ENCODE assay signal across 24 mouse cellular contexts in the genomic region with DNA sequence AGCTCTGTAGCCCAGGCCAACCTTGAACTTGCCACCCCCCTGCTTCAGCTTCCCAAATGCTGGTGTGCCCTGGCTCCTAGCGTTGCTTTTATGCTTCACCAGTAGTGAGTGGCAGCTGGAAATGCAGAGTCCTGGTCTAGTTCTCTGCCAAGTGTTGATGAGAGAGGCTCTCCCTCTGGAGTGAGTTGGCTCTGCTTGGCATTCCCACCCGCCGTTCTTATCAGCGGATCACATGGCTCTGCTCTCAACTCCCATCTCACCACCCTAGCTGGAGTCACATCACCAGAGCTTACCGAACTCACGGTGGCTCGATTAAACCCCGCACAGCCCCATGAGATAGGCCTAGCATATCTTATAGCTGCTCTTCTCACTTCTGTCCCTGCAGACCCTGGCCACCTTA. TPM values are rescaled to one million over a fixed set of nuclear protein-coding genes. Genes with fewer than 3 reads are reported as not detected.
A peak's percentile ranks its signal among the peaks of the same experiment; 100 is the strongest.
DNase-seq lines count a peak whose midpoint lies in the region; ATAC-seq and TF ChIP-seq lines count a peak whose summit lies in the region.
"Had no signal": no experiment of that assay in that cellular context is flagged by ENCODE, and none has a peak within 500 bp of the region (broad histone marks: within the 10 kb centered on the region; RNA-seq: fewer than 3 reads in every experiment).

No protein-coding gene starts in this region.

- peak overlapping the region; percentile 50 to 83 for H3K4me3 ChIP-seq in MEL (ENCODE audit: control insufficient read depth in 1 of 2, insufficient read depth in 1 of 2, low read depth in 2 of 2, low read length in 2 of 2)
- no peak overlapping the region for H3K4me3 ChIP-seq in heart, embryonic 13.5 days
- no peak overlapping the region for H3K4me3 ChIP-seq in intestine, embryonic 15.5 days (replicated peaks)
- H3K4me3 ChIP-seq in kidney, embryonic 15.5 days (replicated peaks), result no peak overlapping the region
- H3K4me3 ChIP-seq: embryonic facial prominence, embryonic 15.5 days; limb, embryonic 12.5 days; liver, embryonic 12.5 days; midbrain, embryonic 15.5 days; myocyte had no signal

- H3K36me3 ChIP-seq in MEL (ENCODE audit: control insufficient read depth in 1 of 2, insufficient read depth in 2 of 2, low read length in 2 of 2), result peaks cover 0 to 10% of the 10 kb centered on the region in 2 experiments; a peak in 2 of 4 replicates
- H3K36me3 ChIP-seq in heart, embryonic 13.5 days, result no peaks in the 10 kb centered on the region
- H3K36me3 ChIP-seq in intestine, embryonic 15.5 days, result peaks cover 3% of the 10 kb centered on the region; the same call in 1 of the 2 replicates
- peaks cover 24% of the 10 kb centered on the region for H3K36me3 ChIP-seq in kidney, embryonic 15.5 days
- H3K36me3 ChIP-seq: embryonic facial prominence, embryonic 15.5 days; limb, embryonic 12.5 days; liver, embryonic 12.5 days; midbrain, embryonic 15.5 days had no signal

- H3K27me3 ChIP-seq in MEL (ENCODE audit: control insufficient read depth in 1 of 2, insufficient read depth in 2 of 2, low read length in 2 of 2), result no peaks in the 10 kb centered on the region
- no peaks in the 10 kb centered on the region for H3K27me3 ChIP-seq in heart, embryonic 13.5 days (replicated peaks)
- no peaks in the 10 kb centered on the region for H3K27me3 ChIP-seq in intestine, embryonic 15.5 days (replicated peaks)
- no peaks in the 10 kb centered on the region for H3K27me3 ChIP-seq in kidney, embryonic 15.5 days
- H3K27me3 ChIP-seq: embryonic facial prominence, embryonic 15.5 days; limb, embryonic 12.5 days; liver, embryonic 12.5 days; midbrain, embryonic 15.5 days had no signal

- no peak overlapping the region for H3K4me2 ChIP-seq in heart, embryonic 13.5 days
- no peak overlapping the region for H3K4me2 ChIP-seq in intestine, embryonic 15.5 days (replicated peaks)
- H3K4me2 ChIP-seq in kidney, embryonic 15.5 days, result no peak overlapping the region
- H3K4me2 ChIP-seq: midbrain, embryonic 15.5 days had no signal

- peak; percentile 20 to 28 for DNase-seq in lung, adult 18-20 months
- no peak for DNase-seq in lung, postnatal 10 days
- peak; percentile 53 for DNase-seq in MEL (ENCODE audit: low read depth, low spot score)
- DNase-seq in urinary bladder, postnatal 36 days (ENCODE audit: low spot score in 2 of 2), result no peak
- no peak for DNase-seq in left cerebral cortex, adult 9 months (ENCODE audit: low spot score in 2 of 2)
- DNase-seq: adrenal gland, postnatal 36 days; cerebellum, adult 11-12 months; cerebellum, postnatal 25 days; embryo, embryonic 11 days; gastrocnemius, postnatal 36 days; kidney, adult 9 months; thymus, postnatal 14 days had no signal

- TF ChIP-seq CTCF in MEL (IDR thresholded peaks at IDR 0.05 in 2 of 3, conservative IDR thresholded peaks at IDR 0.05 in 1 of 3; ENCODE audit: control insufficient read depth in 1 of 3, insufficient read depth in 1 of 3, low read depth in 2 of 3, low read length in 3 of 3, poor library complexity in 1 of 3, severe bottlenecking in 1 of 3), result no peak

- peak overlapping the region; percentile 46 for H3K27ac ChIP-seq in MEL (ENCODE audit: control insufficient read depth, low read depth, low read length)
- H3K27ac ChIP-seq in heart, embryonic 13.5 days (replicated peaks), result peak overlapping the region; percentile 53
- 0 out of 2 replicates have a peak overlapping the region, but pooled peaks have one; percentile 22 for H3K27ac ChIP-seq in intestine, embryonic 15.5 days
- no peak overlapping the region for H3K27ac ChIP-seq in kidney, embryonic 15.5 days
- H3K27ac ChIP-seq: embryonic facial prominence, embryonic 15.5 days; limb, embryonic 12.5 days; liver, embryonic 12.5 days; midbrain, embryonic 15.5 days had no signal

- peak overlapping the region; percentile 58 for H3K9ac ChIP-seq in MEL (ENCODE audit: control insufficient read depth, low read depth, low read length, poor library complexity, severe bottlenecking)
- no peak overlapping the region for H3K9ac ChIP-seq in heart, embryonic 13.5 days
- no peak overlapping the region for H3K9ac ChIP-seq in intestine, embryonic 15.5 days
- no peak overlapping the region for H3K9ac ChIP-seq in kidney, embryonic 15.5 days
- H3K9ac ChIP-seq: embryonic facial prominence, embryonic 15.5 days; limb, embryonic 12.5 days; liver, embryonic 12.5 days; lung, embryonic 14.5 days; midbrain, embryonic 15.5 days had no signal

- TF ChIP-seq RAD21 in MEL (IDR thresholded peaks at IDR 0.05; ENCODE audit: low read depth, low read length), result no peak

- peaks cover 11 to 33% of the 10 kb centered on the region in 2 experiments for H3K4me1 ChIP-seq in MEL (ENCODE audit: control insufficient read depth in 1 of 2, insufficient read depth in 2 of 2, low read length in 2 of 2)
- H3K4me1 ChIP-seq in heart, embryonic 13.5 days, result peaks cover 21% of the 10 kb centered on the region
- 0 out of 2 replicates have a peak, but pooled peaks cover 6% of the 10 kb centered on the region for H3K4me1 ChIP-seq in intestine, embryonic 15.5 days (replicated peaks)
- H3K4me1 ChIP-seq in kidney, embryonic 15.5 days, result no peaks in the 10 kb centered on the region
- H3K4me1 ChIP-seq: midbrain, embryonic 15.5 days had no signal

- 38% methylated on average over 8 of the region's 8 CpGs for WGBS in heart, embryonic 13.5 days
- WGBS in intestine, embryonic 15.5 days, result 89% methylated on average over 8 of the region's 8 CpGs
- 92% methylated on average over 8 of the region's 8 CpGs for WGBS in kidney, embryonic 15.5 days

- no peaks in the 10 kb centered on the region for H3K9me3 ChIP-seq in MEL (replicated peaks; ENCODE audit: insufficient read depth, low read length)
- no peaks in the 10 kb centered on the region for H3K9me3 ChIP-seq in heart, embryonic 13.5 days
- no peaks in the 10 kb centered on the region for H3K9me3 ChIP-seq in intestine, embryonic 15.5 days
- H3K9me3 ChIP-seq in kidney, embryonic 15.5 days (replicated peaks), result no peaks in the 10 kb centered on the region
- H3K9me3 ChIP-seq: embryonic facial prominence, embryonic 15.5 days; liver, embryonic 12.5 days; midbrain, embryonic 15.5 days had no signal

- TF ChIP-seq POLR2A in MEL (IDR thresholded peaks at IDR 0.05; ENCODE audit: control insufficient read depth in 1 of 2, insufficient read depth in 1 of 2, low read depth in 1 of 2, low read length in 2 of 2, poor library complexity in 1 of 2), result 0 out of 4 replicates have a peak, but pooled peaks of 1 of the 2 experiments have one; percentile 7

- no peak; the same call in 1 of the 2 replicates for ATAC-seq in heart, embryonic 13.5 days (ENCODE audit: extremely low read depth, insufficient number of reproducible peaks, low FRiP score, low TSS enrichment)
- ATAC-seq in intestine, embryonic 15.5 days, result no peak
- no peak for ATAC-seq in kidney, embryonic 15.5 days (replicated peaks; ENCODE audit: low FRiP score)
- ATAC-seq: activated CD4-positive, CD25-positive, alpha-beta regulatory T cell, adult 4 months; forebrain, embryonic 16.5 days; midbrain, embryonic 15.5 days had no signal

- H3K79me2 ChIP-seq in MEL (ENCODE audit: control insufficient read depth, insufficient read depth, low read length, poor library complexity), result no peaks in the 10 kb centered on the region

- TF ChIP-seq EP300 in MEL (IDR thresholded peaks at IDR 0.05; ENCODE audit: low read depth in 1 of 2, low read length in 2 of 2), result peak in 1 of 2 experiments; percentile 12; a peak in 1 of 4 replicates

TF ChIP-seq in MEL, 35 proteins besides CTCF, POLR2A, EP300 and RAD21:
- 0 out of 2 replicates have a peak, but pooled peaks have one; percentile 30 for TF ChIP-seq GATA1 (IDR thresholded peaks at IDR 0.05; ENCODE audit: low read depth, low read length)
- TF ChIP-seq MYB (IDR thresholded peaks at IDR 0.05; ENCODE audit: low read depth, low read length), result no peak
- no peak for TF ChIP-seq MAFK (IDR thresholded peaks at IDR 0.05; ENCODE audit: borderline replicate concordance, low read depth, low read length)
- peak; percentile 31; the same call in 1 of the 2 replicates for TF ChIP-seq MAX (IDR thresholded peaks at IDR 0.05; ENCODE audit: low read length)
- TF ChIP-seq ETS1 (IDR thresholded peaks at IDR 0.05; ENCODE audit: low read depth, low read length), result peak; percentile 39; the same call in 1 of the 2 replicates
- TF ChIP-seq MXI1 (IDR thresholded peaks at IDR 0.05; ENCODE audit: low read depth, low read length), result peak; percentile 53; the same call in 1 of the 2 replicates
- TF ChIP-seq USF1 (IDR thresholded peaks at IDR 0.05; ENCODE audit: low read depth, low read length), result peak; percentile 81

RNA-seq across cellular contexts. Expression of gene Faap24, which starts 16.3 kb away (rescaled TPM):
- total RNA-seq in MEL (2012; rRNA removed), result 11.9 and 15.3 TPM in 2 replicates
- polyA plus RNA-seq in MEL (2012; ENCODE audit: insufficient read depth in 1 of 2, insufficient read length in 2 of 2, low read depth in 1 of 2, low replicate concordance in 2 of 2, missing spikeins in 1 of 2), result 10 to 100 TPM in 1 of 2 experiments, not detected in 1; 26.7 TPM
- 13.3 and 14.0 TPM in 2 replicates for polyA plus RNA-seq in heart, embryonic 13.5 days (2015; fragmentation: Nextera tagmentation; extraction: Ambion mirVana)
- polyA plus RNA-seq in intestine, embryonic 15.5 days (2015; fragmentation: Nextera tagmentation; extraction: Ambion mirVana), result 22.0 and 22.7 TPM in 2 replicates
- 19.4 and 20.2 TPM in 2 replicates for polyA plus RNA-seq in kidney, embryonic 15.5 days (2015; fragmentation: Nextera tagmentation; extraction: Ambion mirVana)

RNA-seq across cellular contexts. Expression of gene Cep89, which starts 16.5 kb away (rescaled TPM):
- total RNA-seq in MEL (2012; rRNA removed), result 13.1 and 15.8 TPM in 2 replicates
- polyA plus RNA-seq in MEL (2012; ENCODE audit: insufficient read depth in 1 of 2, insufficient read length in 2 of 2, low read depth in 1 of 2, low replicate concordance in 2 of 2, missing spikeins in 1 of 2), result 10 to 100 TPM in 1 of 2 experiments, not detected in 1; 44.5 TPM
- 37.3 and 39.2 TPM in 2 replicates for polyA plus RNA-seq in heart, embryonic 13.5 days (2015; fragmentation: Nextera tagmentation; extraction: Ambion mirVana)
- polyA plus RNA-seq in intestine, embryonic 15.5 days (2015; fragmentation: Nextera tagmentation; extraction: Ambion mirVana), result 43.2 and 45.8 TPM in 2 replicates
- 53.9 and 63.3 TPM in 2 replicates for polyA plus RNA-seq in kidney, embryonic 15.5 days (2015; fragmentation: Nextera tagmentation; extraction: Ambion mirVana)

RNA-seq across cellular contexts. Expression of gene Rhpn2, which starts 46.4 kb away (rescaled TPM):
- total RNA-seq in MEL (2012; rRNA removed), result 0.46 and 0.58 TPM in 2 replicates
- polyA plus RNA-seq in MEL (2012; ENCODE audit: insufficient read depth in 1 of 2, insufficient read length in 2 of 2, low read depth in 1 of 2, low replicate concordance in 2 of 2, missing spikeins in 1 of 2), result 1 to 10 TPM in 1 of 2 experiments, not detected in 1; 1.2 TPM
- polyA plus RNA-seq in heart, embryonic 13.5 days (2015; fragmentation: Nextera tagmentation; extraction: Ambion mirVana), result 5.3 and 6.0 TPM in 2 replicates
- polyA plus RNA-seq in intestine, embryonic 15.5 days (2015; fragmentation: Nextera tagmentation; extraction: Ambion mirVana), result 73.2 and 74.7 TPM in 2 replicates
- 14.3 and 14.4 TPM in 2 replicates for polyA plus RNA-seq in kidney, embryonic 15.5 days (2015; fragmentation: Nextera tagmentation; extraction: Ambion mirVana)
- total RNA-seq: megakaryocyte, adult 5-6 weeks had no signal

Comparison
In these comparisons a context has a peak if more than half of its experiments do, and no peak if none do; other contexts are left out.
1. DNase-seq: peak in lung, adult 18-20 months (2 of 2) and MEL (single experiment); none in lung, postnatal 10 days (single experiment), urinary bladder, postnatal 36 days (0 of 2) and left cerebral cortex, adult 9 months (0 of 2).
2. H3K4me3 ChIP-seq: peak in MEL (2 of 2); none in heart, embryonic 13.5 days (single experiment), intestine, embryonic 15.5 days (single experiment) and kidney, embryonic 15.5 days (single experiment).